Mouse (Mus musculus) gastrocnemius, postnatal 14 days (tissue): ENCODE results near the gene Maats1. TPM values are rescaled to one million over a fixed set of nuclear protein-coding genes. Genes with fewer than 3 reads are reported as not detected.

Experiments
- DNase-seq: peaks from one replicate; pipeline ENCODE4 v3.0.0; 2021; ENCODE audit warnings: mixed read lengths
- intact Hi-C: fragments of 180-260 bp; cut with DNase I; formaldehyde crosslinking; loops from one replicate; pipeline ENCODE4 v1.15.1; 2025; ENCODE audit warnings: low total_unique reads
- total RNA-seq, 2 experiments: library from RNA; stranded (reverse); gene quantifications; 2 replicates each; pipeline ENCODE4 v1.2.3; 2021

The Maats1 gene
- total RNA-seq, 2 experiments from 2014 or later, result not detected

DNA sequence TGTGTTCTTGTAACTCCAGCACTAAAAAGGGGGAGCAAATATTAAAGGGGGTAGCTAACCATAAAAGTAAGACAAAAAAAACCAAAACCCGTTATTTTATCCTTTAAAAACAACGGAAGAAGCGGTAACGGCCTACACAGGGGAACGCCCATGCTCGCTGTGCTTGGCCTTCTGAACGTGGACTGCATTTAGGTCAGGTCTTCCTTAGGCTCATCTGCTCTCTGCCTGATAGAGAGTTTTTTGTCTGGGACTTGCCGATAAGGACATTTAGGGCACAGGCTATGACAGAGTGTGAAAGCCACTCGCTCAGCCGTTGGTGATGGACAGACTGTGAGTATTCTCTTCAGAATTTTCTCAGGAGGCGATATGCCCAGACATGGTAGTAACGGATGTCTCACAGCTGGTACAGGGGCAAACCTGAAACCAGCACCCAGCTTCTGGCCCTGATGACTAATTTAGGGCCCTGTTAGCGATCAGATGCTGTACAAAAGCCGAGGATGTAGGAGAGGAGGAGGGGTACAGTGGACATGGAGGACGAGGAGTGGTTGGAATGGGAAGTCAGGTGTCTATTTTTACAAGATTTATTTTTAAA, 29.9 kb upstream of the Maats1 start:
- DNase-seq, result no peak
- intact Hi-C loops, result loop anchor here (2.0 kb wide), 1 partner anchor 21 kb away; no protein-coding TSS in a partner anchor

GRCm38 (mm10) chr16:38370633-38371374, 28.9 kb upstream of the Maats1 start:
- DNase-seq, result peak; percentile 68
- intact Hi-C loops, result loop anchor here (2.0 kb wide), 1 partner anchor 20 kb away; no protein-coding TSS in a partner anchor

GRCm38 (mm10) chr16:38369992-38370484, 28.1 kb upstream of the Maats1 start:
- DNase-seq, result no peak
- intact Hi-C loops, result loop anchor here (2.0 kb wide), 1 partner anchor 19 kb away; no protein-coding TSS in a partner anchor

- intact Hi-C loops, result no loop called here
- no peak for DNase-seq
These were observed 27.5 kb upstream of the Maats1 start for GRCm38 (mm10) chr16:38369431-38369830.

GRCm38 (mm10) chr16:38369000-38369399, 27.1 kb upstream of the Maats1 start:
- intact Hi-C loops, result no loop called here
- DNase-seq, result no peak

- DNase-seq, result peak; percentile 43
- intact Hi-C loops, result no loop called here
These were observed 26.4 kb upstream of the Maats1 start for GRCm38 (mm10) chr16:38368336-38368735.

DNA sequence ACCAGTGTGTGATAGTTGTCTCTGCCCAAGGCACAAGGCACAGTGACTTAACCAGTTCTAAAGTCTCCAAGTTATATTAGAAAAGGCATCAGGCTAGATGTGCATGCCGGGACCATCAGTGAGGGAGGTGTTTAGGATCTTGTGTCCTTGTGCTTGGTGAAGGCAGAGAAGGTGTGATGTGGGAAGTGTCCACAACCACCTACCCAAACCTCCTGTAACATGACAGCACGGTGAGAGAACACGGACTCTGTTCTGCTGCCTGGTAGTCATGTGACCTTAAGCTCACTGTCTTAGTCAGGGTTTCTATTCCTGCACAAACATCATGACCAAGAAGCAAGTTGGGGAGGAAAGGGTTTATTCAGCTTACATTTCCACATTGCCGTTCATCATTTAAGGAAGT, 24.3 kb upstream of the Maats1 start:
- intact Hi-C loops, result no loop called here
- no peak for DNase-seq

- no peak for DNase-seq
These were observed 23.4 kb upstream of the Maats1 start for GRCm38 (mm10) chr16:38365390-38365789.

DNA sequence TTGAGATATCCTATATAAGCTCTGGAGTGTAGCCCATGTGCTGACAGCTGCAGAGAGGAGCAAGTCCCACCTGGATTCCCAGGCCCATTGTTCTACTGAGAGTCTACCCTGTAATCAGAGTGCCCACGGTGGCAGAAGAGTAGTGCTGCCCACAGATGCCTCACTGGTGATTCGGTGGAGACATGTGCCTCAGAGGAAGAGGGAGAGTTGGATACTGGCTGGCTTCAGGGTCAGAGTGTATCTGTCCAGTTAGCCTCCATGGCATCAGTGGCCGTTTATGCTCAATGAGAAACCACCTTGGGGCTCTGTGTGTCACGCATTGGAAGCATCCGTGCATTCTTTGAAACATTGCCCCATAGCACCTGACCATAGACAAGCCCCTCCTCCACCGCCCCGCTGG, 21.7 kb upstream of the Maats1 start:
- intact Hi-C loops, result no loop called here
- DNase-seq, result no peak

More at GRCm38 (mm10) chr16:38365390-38365789, 23.4 kb upstream of the Maats1 start:
- intact Hi-C loops, result no loop called here

DNA sequence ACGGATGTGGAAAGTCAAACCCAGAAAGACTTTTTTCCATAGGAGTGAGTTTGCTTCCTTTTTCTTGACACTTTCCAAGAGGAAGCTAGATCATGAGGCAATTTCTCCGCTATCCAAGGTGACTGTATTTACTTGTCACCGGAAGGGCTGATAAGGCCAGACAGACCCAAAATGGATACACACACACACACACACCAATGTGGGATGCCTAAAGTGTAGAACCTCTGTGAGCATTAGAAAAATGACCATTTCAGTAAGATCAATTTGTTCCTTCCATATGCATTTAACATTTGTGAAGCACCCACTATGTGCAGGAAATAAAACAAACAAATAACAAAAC, 21.3 kb upstream of the Maats1 start:
- no peak for DNase-seq
- intact Hi-C loops, result no loop called here

- intact Hi-C loops, result no loop called here
- no peak for DNase-seq
These were observed 20.7 kb upstream of the Maats1 start for GRCm38 (mm10) chr16:38362493-38363255.

DNA sequence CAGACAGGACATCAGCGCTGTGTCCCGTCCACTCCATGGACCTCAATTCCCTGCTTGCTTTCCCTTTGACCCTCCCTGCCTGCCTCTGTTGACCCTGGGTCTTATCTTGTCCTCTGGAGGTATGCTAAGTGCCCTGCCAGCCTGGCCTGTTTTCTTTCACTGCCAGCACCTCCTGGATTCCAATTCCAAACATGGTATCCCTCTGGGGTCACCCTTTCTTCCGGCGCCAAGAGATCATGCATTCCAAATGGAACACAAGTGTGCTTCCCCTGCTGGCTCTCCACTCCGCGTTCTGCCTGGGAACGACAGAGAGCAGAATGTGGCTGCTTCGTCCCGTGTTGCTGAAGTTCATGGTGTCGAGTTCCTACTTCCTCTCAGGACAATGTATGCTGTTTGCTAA, 20.0 kb upstream of the Maats1 start, which contains the start of gene Popdc2:
Gene Popdc2 (plus strand): TSS at position 277 of the 400 bp plus-strand sequence.
- DNase-seq, result peak; percentile 64
- intact Hi-C loops, result no loop called here

DNA sequence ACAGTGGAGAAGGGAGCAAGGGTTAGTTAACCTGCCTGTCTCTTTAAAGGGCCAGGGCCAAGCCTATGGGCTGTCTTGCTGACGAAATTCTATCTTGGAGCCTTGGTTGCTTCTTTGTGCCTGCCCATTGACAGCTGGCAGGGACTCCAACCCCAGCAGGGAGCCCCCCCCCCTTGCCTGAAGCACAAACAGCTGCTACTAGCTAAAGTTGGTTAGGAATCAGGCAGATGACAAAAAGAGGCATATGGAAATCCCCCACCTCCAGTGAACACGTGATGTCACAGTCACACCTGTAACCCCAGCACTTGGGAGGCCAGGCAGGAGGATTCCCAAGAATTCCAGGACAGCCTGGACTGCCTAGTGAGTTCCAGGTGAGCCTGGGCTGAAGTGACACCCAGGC, 18.4 kb upstream of the Maats1 start:
- no peak for DNase-seq
- intact Hi-C loops, result no loop called here

DNA sequence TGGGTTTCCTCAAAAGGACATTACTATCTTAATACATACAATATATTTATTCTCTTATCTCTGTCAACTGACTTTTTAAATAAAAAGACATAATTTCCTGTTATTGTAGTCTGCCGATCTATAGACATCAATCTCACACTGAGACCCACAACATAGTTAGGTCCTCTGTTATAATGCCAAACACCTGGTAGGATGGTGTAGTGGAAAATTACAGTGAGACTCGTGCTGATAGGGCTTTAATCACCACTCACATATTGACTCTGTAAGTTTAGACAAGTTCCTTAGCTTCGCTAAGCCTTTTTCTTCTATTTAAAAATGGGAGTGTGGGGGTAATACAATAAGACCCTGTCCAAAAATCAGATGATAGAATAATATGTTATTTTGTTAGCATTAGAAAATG, 17.9 kb upstream of the Maats1 start:
- intact Hi-C loops, result no loop called here
- no peak for DNase-seq

GRCm38 (mm10) chr16:38359241-38359640, 17.3 kb upstream of the Maats1 start:
- DNase-seq, result no peak
- intact Hi-C loops, result no loop called here

DNA sequence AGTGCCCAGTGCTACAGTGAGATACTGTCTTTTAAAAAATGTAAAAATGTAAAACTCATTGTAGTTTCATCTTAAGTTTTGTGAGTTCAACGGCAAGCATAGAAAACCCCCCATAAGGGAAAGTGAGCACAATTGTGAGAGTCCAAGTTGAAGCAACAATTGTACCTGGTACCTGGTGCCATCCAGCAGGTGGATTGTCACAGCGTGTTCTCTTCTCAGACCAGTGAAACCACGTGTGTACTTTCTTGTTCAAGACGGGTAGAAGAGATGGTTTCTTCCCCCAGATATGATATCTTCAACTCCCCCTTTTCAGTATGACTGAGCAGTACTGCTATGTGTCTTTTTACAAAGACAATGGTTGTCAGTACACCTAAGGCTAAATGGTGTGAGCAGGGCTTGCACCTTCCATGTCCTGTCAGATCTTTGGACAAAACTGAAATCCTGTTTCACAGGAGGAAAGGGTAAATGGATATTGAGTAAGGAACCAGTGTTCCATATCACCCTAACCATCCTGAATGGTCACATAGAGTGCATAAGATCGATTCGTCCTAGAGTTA, 16.4 kb upstream of the Maats1 start:
- no peak for DNase-seq

DNA sequence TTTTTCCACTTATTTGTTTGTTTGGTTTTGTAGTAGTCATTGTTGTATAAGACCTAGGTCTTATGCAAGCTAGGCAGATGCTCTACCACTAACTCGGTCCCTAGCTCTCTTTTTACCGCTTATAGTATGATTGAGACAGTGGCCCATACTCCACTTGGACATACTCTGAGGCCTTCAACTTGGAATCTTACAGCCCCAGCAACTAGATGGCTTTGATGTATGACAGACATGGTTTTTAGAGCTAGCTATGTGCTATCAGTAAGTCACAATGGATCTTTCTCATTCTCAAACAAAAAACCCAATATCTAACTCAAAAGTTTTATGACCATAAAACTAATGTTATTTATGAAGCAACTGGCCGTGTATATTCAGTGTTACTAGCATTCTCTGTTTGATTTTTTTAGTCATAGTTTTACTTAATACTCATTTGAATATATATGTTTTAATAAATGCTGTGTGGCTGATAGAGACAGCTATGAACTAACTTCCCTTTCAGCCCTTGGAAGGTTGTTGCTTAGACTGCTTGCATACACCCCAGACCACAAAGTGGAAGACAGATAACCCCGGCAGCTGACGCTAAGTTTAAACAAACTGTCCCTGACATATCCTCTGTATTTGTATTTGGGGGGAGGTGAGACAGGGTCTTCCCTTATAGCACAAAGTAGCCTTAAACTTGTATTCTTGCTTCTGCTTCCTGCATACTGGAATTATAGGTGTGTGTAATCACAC, 12.4 kb upstream of the Maats1 start:
- DNase-seq, result no peak
- intact Hi-C loops, result no loop called here

More for the DNA sequence above, 16.4 kb upstream of the Maats1 start:
- intact Hi-C loops, result no loop called here

DNA sequence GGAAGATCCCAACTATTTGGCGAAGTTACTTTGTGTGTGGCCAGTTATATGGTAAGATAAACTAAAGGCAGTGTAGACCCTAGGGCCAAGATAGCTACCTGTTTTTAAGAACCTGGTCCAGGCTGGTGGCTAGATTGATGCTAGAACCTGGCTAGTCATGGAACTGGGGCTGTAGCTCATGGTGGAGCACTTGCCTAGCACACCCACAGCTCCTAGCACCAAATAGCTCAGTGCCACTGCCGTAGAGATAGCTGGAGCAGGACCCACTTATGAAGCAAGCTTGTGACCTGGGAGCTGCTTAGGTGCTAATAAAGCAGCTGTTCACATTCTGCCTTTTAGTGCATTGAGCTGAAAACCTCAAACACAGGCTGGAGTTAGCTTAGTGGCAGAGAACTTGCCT, 11.7 kb upstream of the Maats1 start:
- intact Hi-C loops, result no loop called here
- no peak for DNase-seq

DNA sequence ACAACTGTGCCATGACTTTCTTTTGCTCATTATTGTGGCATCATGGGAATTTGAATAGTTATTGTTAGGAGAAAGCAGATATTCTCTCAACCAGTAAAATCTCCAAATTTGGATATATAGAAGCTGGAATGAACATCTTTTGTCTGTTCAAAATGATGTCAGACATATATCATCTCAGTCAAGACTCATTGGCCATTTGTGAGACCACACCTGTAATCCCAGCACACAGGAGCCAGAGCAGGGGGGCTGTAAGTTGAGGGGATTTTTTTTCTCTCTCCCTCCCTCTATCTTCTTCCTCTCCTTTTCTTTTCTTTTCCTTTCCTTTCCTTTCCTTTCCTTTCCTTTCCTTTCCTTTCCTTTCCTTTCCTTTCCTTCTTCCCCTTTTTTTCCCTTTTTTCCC, 10.9 kb upstream of the Maats1 start:
- intact Hi-C loops, result no loop called here
- DNase-seq, result no peak
